Mouse (Mus musculus) neural tube, embryonic 13.5 days (tissue): ENCODE measurements at regions not wholly inside any gene's neighbourhood (a gene's known extent, or its start where the extent isn't known, plus 50 kb on each side); places are given as distances from the start of the nearest gene placed in this dataset.

Experiments used
- ATAC-seq: fragments of 200-750 bp; cut with Nextera tagmentation; 2 replicates; pipeline ENCODE4 v1.8.0; 2017; ENCODE audit warnings: low read depth, mild to moderate bottlenecking, moderate TSS enrichment, moderate library complexity
- H3K27ac ChIP-seq: fragments of 300-500 bp; sonication (generic); replicated peaks from 2 replicates; pipeline ENCODE4 v1.5.1; 2015; ENCODE audit warnings: moderate library complexity, mild to moderate bottlenecking, inconsistent platforms
- H3K27me3 ChIP-seq: fragments of 300-500 bp; sonication (generic); 2 replicates; pipeline ENCODE4 v1.6.1; 2015; ENCODE audit warnings: mild to moderate bottlenecking, inconsistent platforms
- H3K36me3 ChIP-seq: fragments of 300-500 bp; sonication (generic); 2 replicates; pipeline ENCODE4 v1.6.1; 2015; ENCODE audit warnings: mild to moderate bottlenecking, inconsistent platforms
- H3K4me1 ChIP-seq: fragments of 300-500 bp; sonication (generic); replicated peaks from 2 replicates; pipeline ENCODE4 v1.6.1; 2015; ENCODE audit warnings: inconsistent platforms
- H3K4me2 ChIP-seq: fragments of 300-500 bp; sonication (generic); 2 replicates; pipeline ENCODE4 v1.6.1; 2015; ENCODE audit warnings: inconsistent platforms, mild to moderate bottlenecking, moderate library complexity
- H3K4me3 ChIP-seq: fragments of 300-500 bp; sonication (generic); 2 replicates; pipeline ENCODE4 v1.5.1; 2015; ENCODE audit warnings: mild to moderate bottlenecking, inconsistent platforms
- H3K9ac ChIP-seq: fragments of 300-500 bp; sonication (generic); 2 replicates; pipeline ENCODE4 v1.6.1; 2015; ENCODE audit warnings: moderate library complexity, mild to moderate bottlenecking, inconsistent platforms
- H3K9me3 ChIP-seq: fragments of 300-500 bp; sonication (generic); 2 replicates; pipeline ENCODE4 v1.6.1; 2016; ENCODE audit warnings: inconsistent platforms
- WGBS: fragments of 180-500 bp; shearing (Covaris S2); methylation state at CpG from one replicate; pipeline ENCODE4 v1.1.7; 2015; 5-methylcytosine and 5-hydroxymethylcytosine counted together

DNA sequence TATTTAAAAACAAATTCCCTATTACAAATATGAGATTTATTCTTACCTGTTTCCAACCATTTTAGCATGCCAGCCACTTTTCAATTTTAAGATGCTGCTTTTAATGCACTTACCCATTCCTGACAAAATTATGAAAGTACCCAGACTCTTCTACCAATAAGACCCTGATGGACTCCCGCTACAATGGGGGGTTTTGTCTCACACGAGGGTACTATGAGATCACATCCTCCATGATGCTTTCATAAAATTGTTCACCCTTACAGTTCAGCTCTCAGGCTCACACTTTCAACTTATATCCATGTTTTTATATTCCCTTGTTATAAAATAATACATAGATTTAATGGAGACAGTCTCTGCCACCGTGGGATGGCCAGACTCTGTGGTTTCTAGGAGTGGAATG is 68.1 kb upstream of the Adamts18 start:
- Histone ChIP-seq H3K4me3 (no peak overlapping the region), H3K27ac (no peak overlapping the region), H3K4me1 (no peaks in the 10 kb centered on the region), H3K4me2 (no peak overlapping the region), H3K27me3 (peaks cover 3% of the 10 kb centered on the region; the same call in 1 of the 2 replicates), H3K9me3 (no peaks in the 10 kb centered on the region), H3K36me3 (no peaks in the 10 kb centered on the region), H3K9ac (no peak overlapping the region)
- 70% methylated on average over 3 of the region's 3 CpGs for WGBS
- ATAC-seq = no peak

DNA sequence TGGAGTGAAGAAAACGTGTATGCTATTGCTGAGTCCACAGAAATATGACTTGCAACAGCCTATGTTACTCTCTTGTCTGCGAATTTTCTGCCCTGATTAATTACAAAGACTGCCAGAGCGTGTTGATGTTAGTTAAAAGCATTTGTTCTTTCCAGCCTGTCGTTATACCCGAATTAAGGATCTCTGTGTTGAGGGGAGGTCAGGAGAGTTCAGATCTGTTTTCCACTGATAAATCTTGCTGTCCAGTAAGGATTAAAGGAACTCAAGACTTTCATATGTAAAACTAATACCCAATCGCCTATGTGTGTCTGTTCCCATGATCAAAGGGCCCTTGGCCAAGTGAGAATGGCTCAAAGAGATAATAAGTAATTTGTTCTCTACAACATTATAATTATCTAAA is 68.7 kb upstream of the Adamts18 start:
- ATAC-seq = no peak
- H3K27ac ChIP-seq = no peak overlapping the region
- no peak overlapping the region for H3K4me3 ChIP-seq
- H3K9me3 ChIP-seq = no peaks in the 10 kb centered on the region
- 12% methylated on average over 6 of the region's 6 CpGs for WGBS
- H3K36me3 ChIP-seq = no peaks in the 10 kb centered on the region
- no peaks in the 10 kb centered on the region for H3K4me1 ChIP-seq
- H3K4me2 ChIP-seq = no peak overlapping the region
- peaks cover 3% of the 10 kb centered on the region; the same call in 1 of the 2 replicates for H3K27me3 ChIP-seq
- no peak overlapping the region for H3K9ac ChIP-seq

DNA sequence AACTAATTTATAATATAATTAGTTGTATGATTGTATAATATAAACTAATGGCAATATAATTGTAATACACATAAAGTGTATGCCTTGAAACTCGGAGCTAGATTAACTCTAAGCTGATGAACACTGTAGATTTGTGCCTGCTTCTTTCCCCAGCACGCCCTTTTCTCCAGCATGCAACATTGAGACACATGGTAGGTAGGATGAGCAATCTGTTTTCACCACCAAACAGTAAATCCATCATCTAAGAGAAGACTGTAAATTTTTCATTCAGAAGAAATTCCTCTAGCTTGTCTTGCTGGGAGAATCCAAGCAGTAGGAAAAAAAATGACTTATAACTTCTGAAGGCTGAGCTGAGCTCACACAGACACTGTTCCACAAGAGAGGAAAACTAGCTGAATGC is 71.8 kb upstream of the Adamts18 start:
- ATAC-seq = no peak
- H3K36me3 ChIP-seq = no peaks in the 10 kb centered on the region
- WGBS = 82% methylated on average over 2 of the region's 2 CpGs
- H3K4me3 ChIP-seq = no peak overlapping the region
- H3K9ac ChIP-seq = no peak overlapping the region
- peaks cover 3% of the 10 kb centered on the region; the same call in 1 of the 2 replicates for H3K27me3 ChIP-seq
- no peaks in the 10 kb centered on the region for H3K9me3 ChIP-seq
- no peaks in the 10 kb centered on the region for H3K4me1 ChIP-seq
- no peak overlapping the region for H3K27ac ChIP-seq
- no peak overlapping the region for H3K4me2 ChIP-seq

DNA sequence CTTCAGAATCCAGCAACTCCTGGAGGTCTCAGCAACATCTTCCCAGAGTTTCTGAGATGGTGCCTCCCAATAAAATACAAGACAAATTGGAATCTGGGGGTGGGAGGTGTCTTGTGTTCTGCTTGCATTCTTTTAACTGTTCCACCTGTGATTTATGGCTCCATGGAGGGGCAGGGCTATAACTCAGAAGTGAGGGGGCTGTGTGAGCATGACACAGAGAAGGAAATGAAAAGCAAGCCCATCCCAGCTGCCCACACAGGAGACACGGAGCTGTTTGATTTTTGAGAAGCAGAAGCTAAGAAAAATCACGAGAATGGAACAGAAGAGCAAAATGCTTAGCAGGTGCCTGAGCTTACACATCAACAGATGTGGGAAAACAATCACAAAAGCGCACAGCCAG is 74.8 kb upstream of the Adamts18 start:
- 43% methylated on average over 3 of the region's 3 CpGs for WGBS
- Histone ChIP-seq H3K9me3 (no peaks in the 10 kb centered on the region), H3K36me3 (no peaks in the 10 kb centered on the region), H3K27ac (no peak overlapping the region), H3K27me3 (no peaks in the 10 kb centered on the region), H3K4me1 (no peaks in the 10 kb centered on the region), H3K4me2 (no peak overlapping the region), H3K9ac (no peak overlapping the region), H3K4me3 (no peak overlapping the region)
- no peak for ATAC-seq

DNA sequence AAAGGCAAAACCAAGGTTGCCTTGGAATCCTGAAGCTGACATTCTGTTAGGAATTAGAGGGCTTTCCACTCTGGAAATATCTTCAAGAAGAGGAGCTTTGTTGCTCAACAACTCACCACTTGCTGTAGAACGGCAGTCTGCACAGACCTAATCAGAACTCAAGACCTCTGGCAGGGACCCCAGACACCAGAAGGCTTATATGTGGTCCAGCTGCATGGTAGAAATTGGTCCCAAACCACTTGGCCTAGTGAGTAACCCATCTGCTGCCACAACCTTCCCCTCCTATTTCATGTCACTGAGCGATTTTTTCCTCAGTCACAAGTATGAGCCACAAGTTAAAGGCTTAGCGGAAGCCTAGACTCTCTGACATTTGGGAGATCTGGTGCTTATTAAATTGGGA is 105.2 kb upstream of the Adamts18 start:
- Histone ChIP-seq H3K9me3 (no peaks in the 10 kb centered on the region), H3K27me3 (no peaks in the 10 kb centered on the region), H3K4me1 (no peaks in the 10 kb centered on the region), H3K4me3 (no peak overlapping the region), H3K36me3 (no peaks in the 10 kb centered on the region), H3K27ac (no peak overlapping the region), H3K4me2 (no peak overlapping the region), H3K9ac (no peak overlapping the region)
- no peak for ATAC-seq
- 92% methylated on average over 3 of the region's 3 CpGs for WGBS

DNA sequence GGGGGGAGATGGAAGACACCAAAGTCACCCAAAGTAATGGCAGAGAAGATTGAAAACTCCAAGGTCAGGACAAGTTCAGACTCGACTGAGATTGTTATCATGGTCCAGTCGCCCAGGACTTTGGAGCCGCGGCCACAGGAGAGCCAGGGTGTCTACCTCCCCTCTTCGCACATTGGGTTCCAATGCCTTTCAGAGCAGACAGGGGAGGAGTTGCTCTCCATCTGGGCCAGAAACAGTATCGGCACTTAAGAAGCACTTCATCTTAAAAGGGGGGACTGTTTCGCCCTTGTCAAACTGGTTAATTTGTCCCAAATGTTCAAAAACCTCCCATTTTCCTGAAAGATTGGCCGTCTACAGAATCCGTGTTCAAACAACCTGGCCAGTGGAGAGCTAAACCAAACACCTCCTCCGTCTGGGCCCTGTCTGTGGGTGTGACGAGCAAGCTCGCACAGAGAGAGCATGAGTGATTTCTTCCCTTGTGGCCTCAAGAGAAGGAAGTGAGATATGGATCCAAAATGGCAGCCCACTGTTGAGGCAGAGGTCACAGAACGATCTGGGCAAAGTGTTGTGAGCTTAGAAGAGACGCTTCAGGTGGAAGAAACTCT is 108.0 kb upstream of the Adamts18 start:
- no peak for ATAC-seq
- no peak overlapping the region for H3K9ac ChIP-seq
- whole genome bisulfite sequencing = 90% methylated on average over 14 of the region's 14 CpGs
- H3K27ac ChIP-seq = no peak overlapping the region
- no peaks in the 10 kb centered on the region for H3K27me3 ChIP-seq
- no peaks in the 10 kb centered on the region for H3K36me3 ChIP-seq
- no peak overlapping the region for H3K4me2 ChIP-seq
- no peaks in the 10 kb centered on the region for H3K9me3 ChIP-seq
- no peaks in the 10 kb centered on the region for H3K4me1 ChIP-seq
- H3K4me3 ChIP-seq = no peak overlapping the region

DNA sequence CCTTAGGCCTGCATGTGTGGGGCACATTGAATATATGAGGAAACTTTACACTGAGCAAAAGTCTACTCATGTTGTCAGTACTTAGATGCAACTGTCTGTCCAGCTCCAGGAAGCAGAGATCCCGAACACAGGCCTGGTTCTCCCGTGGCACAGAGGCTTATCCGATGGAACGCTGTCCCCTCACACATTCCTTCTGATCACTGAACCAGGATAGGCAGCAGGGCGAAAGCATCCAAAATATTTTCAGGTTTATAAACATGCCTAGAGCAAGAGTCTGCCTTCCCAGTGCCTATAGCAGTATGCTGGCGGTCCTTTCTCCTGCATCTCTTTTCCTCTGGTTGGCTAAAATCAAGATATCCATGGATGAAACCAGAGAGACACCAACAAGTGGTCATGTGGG is 109.3 kb upstream of the Adamts18 start:
- no peaks in the 10 kb centered on the region for H3K27me3 ChIP-seq
- no peaks in the 10 kb centered on the region for H3K4me1 ChIP-seq
- H3K4me2 ChIP-seq = no peak overlapping the region
- 86% methylated on average over 6 of the region's 6 CpGs for WGBS
- no peak overlapping the region for H3K9ac ChIP-seq
- no peaks in the 10 kb centered on the region for H3K9me3 ChIP-seq
- H3K36me3 ChIP-seq = no peaks in the 10 kb centered on the region
- no peak for ATAC-seq
- no peak overlapping the region for H3K4me3 ChIP-seq
- no peak overlapping the region for H3K27ac ChIP-seq

DNA sequence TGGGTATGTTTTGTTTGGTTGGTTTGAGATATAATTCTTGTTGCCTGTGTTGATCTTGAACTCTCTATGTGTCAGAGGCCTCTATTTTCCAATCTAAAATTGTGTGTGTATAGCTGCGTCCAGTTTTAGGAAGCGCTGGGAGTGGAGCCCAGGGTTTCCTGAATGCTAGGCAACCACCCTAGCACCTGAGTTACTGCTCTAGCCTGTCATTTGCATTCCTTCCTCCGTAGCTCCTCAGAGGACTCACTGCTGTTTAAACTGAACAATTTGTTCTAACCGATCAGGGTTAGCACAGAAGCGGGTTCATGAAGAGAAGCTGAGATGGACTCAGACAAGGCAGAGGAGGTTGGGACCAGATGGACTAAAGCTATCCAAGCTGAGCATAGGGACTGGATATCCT is 127.3 kb upstream of the Adamts18 start:
- ATAC-seq = no peak
- Histone ChIP-seq H3K27ac (no peak overlapping the region), H3K27me3 (no peaks in the 10 kb centered on the region), H3K4me2 (no peak overlapping the region), H3K9me3 (no peaks in the 10 kb centered on the region), H3K4me3 (no peak overlapping the region), H3K36me3 (no peaks in the 10 kb centered on the region), H3K9ac (no peak overlapping the region), H3K4me1 (peaks cover 11% of the 10 kb centered on the region; the same call in 1 of the 2 replicates)
- 72% methylated on average over 5 of the region's 5 CpGs for WGBS

DNA sequence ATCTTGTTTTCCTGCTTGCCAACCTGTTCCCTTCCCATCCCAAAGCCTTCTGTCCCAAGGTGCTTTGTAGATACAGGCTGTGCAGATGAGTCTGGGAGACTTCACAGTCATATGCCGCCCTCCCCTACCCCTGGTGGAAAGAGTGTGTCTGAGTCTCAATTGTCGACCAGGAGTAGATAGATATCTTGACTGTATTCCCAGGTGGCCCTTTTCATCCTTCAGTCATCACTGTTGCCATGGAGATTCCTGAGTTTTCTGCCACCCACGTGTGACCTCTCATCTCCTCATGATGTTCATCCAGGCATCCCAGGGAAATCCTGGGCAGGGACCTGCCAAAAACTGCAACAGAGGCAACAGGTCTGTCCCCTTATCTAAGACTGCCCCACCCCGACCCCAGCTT is 128.1 kb upstream of the Adamts18 start:
- H3K4me2 ChIP-seq = no peak overlapping the region
- H3K9me3 ChIP-seq = no peaks in the 10 kb centered on the region
- H3K4me1 ChIP-seq = peaks cover 18% of the 10 kb centered on the region; the same call in 1 of the 2 replicates
- H3K4me3 ChIP-seq = no peak overlapping the region
- H3K27me3 ChIP-seq = no peaks in the 10 kb centered on the region
- H3K27ac ChIP-seq = no peak overlapping the region
- H3K36me3 ChIP-seq = no peaks in the 10 kb centered on the region
- ATAC-seq = no peak
- 48% methylated on average over 4 of the region's 4 CpGs for WGBS
- no peak overlapping the region for H3K9ac ChIP-seq

DNA sequence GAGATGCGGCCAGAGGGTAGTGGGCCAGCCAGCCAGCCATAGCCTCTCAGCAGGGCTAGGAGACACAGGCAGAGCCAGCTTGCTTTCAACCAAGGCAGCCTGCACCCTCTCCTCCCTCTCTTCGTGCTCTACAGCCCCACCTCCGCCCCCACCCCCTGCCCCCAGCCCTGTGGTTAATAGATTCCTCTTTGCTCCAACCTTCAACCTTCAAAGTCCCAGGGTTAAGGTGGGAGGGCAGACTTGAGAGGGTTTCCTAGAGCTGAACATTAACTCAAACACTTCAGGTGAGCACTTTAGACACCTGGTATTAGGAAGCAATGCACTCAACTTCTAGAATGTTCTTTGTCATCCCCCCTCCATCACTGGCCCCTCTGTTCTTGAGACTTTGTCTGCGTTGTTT is 128.5 kb upstream of the Adamts18 start:
- H3K4me3 ChIP-seq = no peak overlapping the region
- 50% methylated on average over 4 of the region's 4 CpGs for WGBS
- ATAC-seq = no peak

DNA sequence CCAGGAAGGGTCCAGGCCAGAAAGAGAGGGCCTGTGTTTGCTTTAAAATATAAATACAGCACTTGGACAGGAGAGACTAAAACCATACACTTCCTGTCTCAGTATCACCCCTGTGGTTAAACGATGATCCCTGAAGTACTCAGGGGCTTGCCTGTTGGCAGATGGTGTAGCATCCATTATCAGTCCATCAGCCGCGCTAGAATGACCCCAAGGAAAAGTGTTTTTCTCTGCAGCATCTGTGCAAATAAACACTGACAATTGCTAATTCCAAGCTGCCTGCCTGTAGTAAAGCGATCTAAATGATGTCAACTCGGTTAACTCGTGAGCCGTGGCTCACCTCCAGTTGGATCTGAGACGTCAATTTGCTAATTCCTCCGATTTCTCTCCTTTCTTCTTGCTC is 130.4 kb upstream of the Adamts18 start:
- Histone ChIP-seq H3K27me3 (peaks cover 10% of the 10 kb centered on the region), H3K4me3 (no peak overlapping the region), H3K4me2 (no peak overlapping the region), H3K9ac (no peak overlapping the region), H3K27ac (peak overlapping the region; percentile 42), H3K36me3 (no peaks in the 10 kb centered on the region), H3K9me3 (no peaks in the 10 kb centered on the region), H3K4me1 (peaks cover 20% of the 10 kb centered on the region; the same call in 1 of the 2 replicates)
- ATAC-seq = peak; percentile 52; the same call in 1 of the 2 replicates
- WGBS = 33% methylated on average over 9 of the region's 9 CpGs

More for the DNA sequence above, 128.5 kb upstream of the Adamts18 start:
- H3K9ac ChIP-seq = no peak overlapping the region
- H3K36me3 ChIP-seq = no peaks in the 10 kb centered on the region
- peaks cover 20% of the 10 kb centered on the region; the same call in 1 of the 2 replicates for H3K4me1 ChIP-seq
- no peaks in the 10 kb centered on the region for H3K9me3 ChIP-seq
- H3K27ac ChIP-seq = no peak overlapping the region
- H3K4me2 ChIP-seq = no peak overlapping the region
- H3K27me3 ChIP-seq = no peaks in the 10 kb centered on the region

DNA sequence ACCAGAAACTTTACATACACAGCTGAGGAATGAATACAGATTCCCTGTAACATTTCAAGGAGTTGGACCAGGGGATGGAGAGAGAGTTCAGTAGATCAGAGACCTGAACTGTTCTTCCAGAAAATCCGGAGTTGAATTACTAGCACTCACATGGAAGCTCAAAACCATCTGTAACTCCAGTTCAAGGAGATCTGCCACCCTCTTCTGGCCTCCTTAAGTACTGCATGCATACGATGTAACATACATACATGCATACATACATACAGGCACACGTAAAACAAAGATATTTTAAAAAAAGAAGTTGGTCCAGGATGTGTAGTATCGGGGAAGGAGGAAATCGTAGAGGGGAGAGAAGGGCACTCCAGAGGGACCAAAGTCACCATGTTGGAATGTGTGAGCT is 131.3 kb upstream of the Adamts18 start:
- Histone ChIP-seq H3K4me1 (peaks cover 20% of the 10 kb centered on the region; the same call in 1 of the 2 replicates), H3K27ac (no peak overlapping the region), H3K9ac (no peak overlapping the region), H3K27me3 (peaks cover 10% of the 10 kb centered on the region), H3K36me3 (no peaks in the 10 kb centered on the region), H3K9me3 (no peaks in the 10 kb centered on the region), H3K4me2 (no peak overlapping the region), H3K4me3 (no peak overlapping the region)
- WGBS = 95% methylated on average over 5 of the region's 5 CpGs
- no peak for ATAC-seq

DNA sequence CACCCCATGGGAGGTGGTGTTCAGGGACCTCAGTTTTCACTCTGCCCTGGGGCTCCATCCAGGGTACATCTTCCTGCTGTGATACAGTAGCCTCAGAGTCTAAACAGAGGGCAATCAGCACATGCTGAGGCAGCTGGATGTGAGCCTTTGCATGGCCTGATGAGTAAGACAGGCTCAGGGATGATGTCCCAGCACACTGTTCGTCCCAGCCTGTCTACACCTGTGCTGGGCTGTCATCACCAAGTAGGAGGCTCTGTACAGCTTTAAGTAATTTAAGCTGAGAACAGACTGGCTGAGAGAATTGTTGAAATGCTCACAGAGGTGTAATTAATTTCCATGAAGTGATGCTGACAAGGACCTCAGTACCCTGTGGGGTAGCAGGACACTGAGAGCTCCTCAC is 132.8 kb upstream of the Adamts18 start:
- no peak overlapping the region for H3K27ac ChIP-seq
- no peak overlapping the region for H3K4me2 ChIP-seq
- H3K9ac ChIP-seq = no peak overlapping the region
- H3K4me1 ChIP-seq = peaks cover 26% of the 10 kb centered on the region
- ATAC-seq = no peak
- WGBS = 6% methylated on average over 1 of the region's 1 CpGs
- no peaks in the 10 kb centered on the region for H3K9me3 ChIP-seq
- H3K36me3 ChIP-seq = no peaks in the 10 kb centered on the region
- peaks cover 10% of the 10 kb centered on the region for H3K27me3 ChIP-seq
- H3K4me3 ChIP-seq = no peak overlapping the region
